Mouse (Mus musculus): ENCODE data around the gene Mapkapk3. TPM values are rescaled to one million over a fixed set of nuclear protein-coding genes. Genes with fewer than 3 reads are reported as not detected.

Gene Mapkapk3
- total and polyA plus RNA-seq, 3 experiments = 42.3 to 49.9 TPM; not detected in 1

DNA sequence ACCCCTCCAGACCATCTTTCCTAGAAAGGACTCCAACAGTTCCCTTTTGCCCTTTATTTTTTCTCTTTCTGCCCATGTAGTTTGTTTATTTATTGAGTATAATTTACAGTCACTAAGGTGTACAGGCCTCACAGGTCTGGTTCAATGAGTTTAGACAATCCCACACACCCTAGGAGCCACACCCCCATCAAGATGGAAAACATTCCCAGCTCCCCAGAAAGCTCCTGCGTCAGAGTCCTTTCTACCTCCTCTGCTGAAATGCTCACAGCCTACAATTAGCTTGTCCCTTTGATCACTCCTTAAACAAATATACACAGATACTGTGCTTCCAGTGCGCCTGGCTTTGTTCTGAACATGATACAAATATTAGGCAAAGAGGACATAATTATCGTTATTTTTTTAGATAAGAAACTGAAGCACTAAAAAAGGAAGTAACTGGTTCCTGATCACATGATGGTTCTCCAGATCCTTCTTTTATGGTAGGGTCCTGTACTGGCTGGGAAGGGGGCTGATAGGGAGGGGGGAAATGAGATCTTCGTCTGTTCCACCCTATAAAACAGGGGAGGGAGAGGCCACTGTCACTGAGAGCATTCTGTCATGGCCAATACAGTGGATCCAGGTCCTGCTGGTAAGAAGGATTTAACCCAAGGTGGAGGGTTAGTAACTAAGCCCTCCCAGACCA, 21.8 kb downstream of the Mapkapk3 start:
- Histone ChIP-seq H3K9me3 (replicated peaks; ENCODE audit: insufficient read depth, low read length) (no peaks in the 10 kb centered on the region), H3K9ac (ENCODE audit: control insufficient read depth, low read depth, low read length, poor library complexity, severe bottlenecking) (peak overlapping the region; percentile 50), H3K27me3 (ENCODE audit: control insufficient read depth in 1 of 2, insufficient read depth in 2 of 2, low read length in 2 of 2) (no peaks in the 10 kb centered on the region), H3K36me3 (ENCODE audit: control insufficient read depth in 1 of 2, insufficient read depth in 2 of 2, low read length in 2 of 2) (peaks cover 0 to 41% of the 10 kb centered on the region in 2 experiments; a peak in 2 of 4 replicates), H3K79me2 (ENCODE audit: control insufficient read depth, insufficient read depth, low read length, poor library complexity) (no peaks in the 10 kb centered on the region), H3K4me1 (ENCODE audit: control insufficient read depth in 1 of 2, insufficient read depth in 2 of 2, low read length in 2 of 2) (peaks cover 37 to 62% of the 10 kb centered on the region in 2 experiments), H3K4me3 (ENCODE audit: control insufficient read depth in 1 of 2, insufficient read depth in 1 of 2, low read depth in 2 of 2, low read length in 2 of 2) (peak overlapping the region in 1 of 2 experiments; percentile 56; a peak in 3 of 4 replicates), H3K27ac (ENCODE audit: control insufficient read depth, low read depth, low read length) (peak overlapping the region; percentile 92)
- DNase-seq (ENCODE audit: low read depth, low spot score) = peak; percentile 54
- TF ChIP-seq USF2 (IDR thresholded peaks at IDR 0.05; ENCODE audit: borderline replicate concordance in 1 of 2, insufficient read depth in 1 of 2, low read depth in 1 of 2, low read length in 2 of 2) (peak in 1 of 2 experiments; percentile 75; a peak in 2 of 4 replicates), MAX (IDR thresholded peaks at IDR 0.05; ENCODE audit: low read length) (peak; percentile 65), MYB (IDR thresholded peaks at IDR 0.05; ENCODE audit: low read depth, low read length) (peak; percentile 53; the same call in 1 of the 2 replicates), GABPA (IDR thresholded peaks at IDR 0.05; ENCODE audit: low read depth, low read length) (0 out of 2 replicates have a peak, but pooled peaks have one; percentile 29), MYC (IDR thresholded peaks at IDR 0.05; ENCODE audit: low read depth, low read length) (0 out of 2 replicates have a peak, but pooled peaks have one; percentile 51), ELF1 (IDR thresholded peaks at IDR 0.05; ENCODE audit: low read depth, low read length) (0 out of 2 replicates have a peak, but pooled peaks have one; percentile 24), MXI1 (IDR thresholded peaks at IDR 0.05; ENCODE audit: low read depth, low read length) (peak; percentile 39), EP300 (IDR thresholded peaks at IDR 0.05; ENCODE audit: low read depth in 1 of 2, low read length in 2 of 2) (peak; percentile 70 to 83), ZC3H11A (IDR thresholded peaks at IDR 0.05; ENCODE audit: low read depth, low read length) (peak; percentile 7; the same call in 1 of the 2 replicates), BHLHE40 (IDR thresholded peaks at IDR 0.05; ENCODE audit: borderline replicate concordance, low read depth, low read length) (peak; percentile 68; the same call in 1 of the 2 replicates), TCF12 (IDR thresholded peaks at IDR 0.05; ENCODE audit: low read depth, low read length) (peak; percentile 29; the same call in 1 of the 2 replicates), CTCF (IDR thresholded peaks at IDR 0.05 in 2 of 3, conservative IDR thresholded peaks at IDR 0.05 in 1 of 3; ENCODE audit: control insufficient read depth in 1 of 3, insufficient read depth in 1 of 3, low read depth in 2 of 3, low read length in 3 of 3, poor library complexity in 1 of 3, severe bottlenecking in 1 of 3) (no peak), MAFK (IDR thresholded peaks at IDR 0.05; ENCODE audit: borderline replicate concordance, low read depth, low read length) (no peak), ZMIZ1 (IDR thresholded peaks at IDR 0.05; ENCODE audit: low read depth, low read length) (peak; percentile 28; the same call in 1 of the 2 replicates), NELFE (IDR thresholded peaks at IDR 0.05; ENCODE audit: low read depth, low read length) (no peak), TBP (IDR thresholded peaks at IDR 0.05; ENCODE audit: low read depth, low read length) (no peak), ETS1 (IDR thresholded peaks at IDR 0.05; ENCODE audit: low read depth, low read length) (peak; percentile 70), POLR2AphosphoS5 (IDR thresholded peaks at IDR 0.05; ENCODE audit: borderline replicate concordance, low read depth, low read length) (no peak), GATA1 (IDR thresholded peaks at IDR 0.05; ENCODE audit: low read depth, low read length) (peak; percentile 66), ZNF384 (IDR thresholded peaks at IDR 0.05; ENCODE audit: low read depth, low read length) (peak; percentile 22; the same call in 1 of the 2 replicates), SIN3A (IDR thresholded peaks at IDR 0.05; ENCODE audit: low read length) (peak; percentile 50; the same call in 1 of the 2 replicates), USF1 (IDR thresholded peaks at IDR 0.05; ENCODE audit: low read depth, low read length) (peak; percentile 94), RCOR1 (IDR thresholded peaks at IDR 0.05; ENCODE audit: low read depth, low read length) (peak; percentile 64), E2F4 (IDR thresholded peaks at IDR 0.05; ENCODE audit: borderline replicate concordance, low read depth, low read length) (no peak), TAL1 (IDR thresholded peaks at IDR 0.05; ENCODE audit: low read length) (no peak), HCFC1 (IDR thresholded peaks at IDR 0.05; ENCODE audit: low read depth, low read length) (0 out of 2 replicates have a peak, but pooled peaks have one; percentile 31)
